Mouse (Mus musculus) frontal cortex, postnatal 10 days (tissue): ENCODE measurements around the gene Rhou.
"Not testable (repeated sequence)": the region's sequence is repeated elsewhere in the genome, so short reads cannot be mapped to it uniquely, and the experiment has no call there.

Experiments used
- DNase-seq, 2 experiments: peaks; one replicate each; pipeline ENCODE4 v3.0.0; 2022; ENCODE audit warnings: low spot score in 2 of 2, mixed read lengths in 1 of 2

Gene Rhou

GRCm38 (mm10) chr8:123653308-123653993 lies at the start of gene Rhou:
TSS of gene Rhou (plus strand) at chr8:123653929.
- DNase-seq: peak; percentile 80 to 91

- DNase-seq: not testable (repeated sequence)
Observed at GRCm38 (mm10) chr8:123612652-123613051, 41.1 kb upstream of the Rhou start.

- DNase-seq: not testable (repeated sequence)
Observed at GRCm38 (mm10) chr8:123623523-123623922, 30.2 kb upstream of the Rhou start.

GRCm38 (mm10) chr8:123624274-123624673 lies 29.5 kb upstream of the Rhou start:
- DNase-seq: no peak

GRCm38 (mm10) chr8:123624702-123625101 lies 29.0 kb upstream of the Rhou start:
- DNase-seq: no peak

GRCm38 (mm10) chr8:123625717-123626116 lies 28.0 kb upstream of the Rhou start:
- no peak for DNase-seq

- DNase-seq: no peak
Observed at GRCm38 (mm10) chr8:123627410-123628147, 26.1 kb upstream of the Rhou start.

- DNase-seq: peak in 1 of 2 experiments; percentile 45
Observed at GRCm38 (mm10) chr8:123628253-123628967, 25.3 kb upstream of the Rhou start.

GRCm38 (mm10) chr8:123628968-123629755 lies 24.6 kb upstream of the Rhou start:
- DNase-seq: peak; percentile 58 to 60

GRCm38 (mm10) chr8:123630058-123630457 lies 23.7 kb upstream of the Rhou start:
- no peak for DNase-seq

- no peak for DNase-seq
Observed at GRCm38 (mm10) chr8:123630841-123631251, 22.9 kb upstream of the Rhou start.

GRCm38 (mm10) chr8:123631746-123632145 lies 22.0 kb upstream of the Rhou start:
- DNase-seq: not testable (repeated sequence)

GRCm38 (mm10) chr8:123632257-123632656 lies 21.5 kb upstream of the Rhou start:
- no peak for DNase-seq

GRCm38 (mm10) chr8:123633801-123634200 lies 19.9 kb upstream of the Rhou start:
- no peak for DNase-seq

GRCm38 (mm10) chr8:123634395-123635131 lies 19.2 kb upstream of the Rhou start:
- DNase-seq: no peak

GRCm38 (mm10) chr8:123635671-123636070 lies 18.1 kb upstream of the Rhou start:
- DNase-seq: no peak

GRCm38 (mm10) chr8:123643330-123644051 lies 10.2 kb upstream of the Rhou start:
- DNase-seq: peak in 1 of 2 experiments; percentile 48

- DNase-seq: no peak
Observed at GRCm38 (mm10) chr8:123645229-123645628, 8.5 kb upstream of the Rhou start.

GRCm38 (mm10) chr8:123648245-123649170 lies 5.2 kb upstream of the Rhou start:
- DNase-seq: no peak
